Mouse (Mus musculus): ENCODE data around the gene Nop56.

The Nop56 gene

DNA sequence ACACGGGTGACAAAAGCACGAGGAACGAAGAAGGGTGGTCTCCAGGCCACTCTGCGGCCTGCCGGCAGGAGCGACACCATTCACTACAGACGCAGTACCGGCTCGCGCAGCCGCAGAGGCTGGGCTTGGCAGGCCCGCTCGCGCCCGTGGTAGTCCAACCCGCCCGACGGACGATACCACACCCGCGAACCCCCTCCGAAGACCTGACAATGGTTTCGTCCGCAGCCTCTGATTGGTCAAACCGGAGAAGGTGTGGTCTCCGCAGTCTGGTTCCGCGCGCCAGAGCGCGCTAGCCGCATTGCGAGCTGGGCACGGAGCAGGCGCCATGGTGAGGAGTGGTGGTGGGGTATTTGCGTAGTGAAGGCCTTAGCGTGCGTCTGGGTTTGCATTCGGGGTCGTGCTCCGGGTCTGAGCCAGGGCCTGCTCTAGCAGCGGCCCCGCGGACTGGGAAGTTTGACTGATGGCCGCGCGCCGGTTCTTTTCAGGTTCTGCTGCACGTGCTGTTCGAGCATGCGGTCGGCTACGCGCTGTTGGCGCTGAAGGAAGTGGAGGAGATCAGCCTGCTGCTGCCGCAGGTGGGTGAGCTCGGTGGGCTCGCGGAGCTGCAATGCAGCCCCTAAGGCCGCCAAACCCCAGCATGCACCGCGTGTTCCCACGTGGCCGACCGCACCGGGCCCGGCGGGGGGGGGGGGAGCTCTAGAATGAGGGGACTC lies at the start of gene Nop56:
Nop56 (plus strand) TSS at position 282 of the 713 bp plus-strand sequence.
- under 1% methylated on average over 68 of the region's 68 CpGs for WGBS

DNA sequence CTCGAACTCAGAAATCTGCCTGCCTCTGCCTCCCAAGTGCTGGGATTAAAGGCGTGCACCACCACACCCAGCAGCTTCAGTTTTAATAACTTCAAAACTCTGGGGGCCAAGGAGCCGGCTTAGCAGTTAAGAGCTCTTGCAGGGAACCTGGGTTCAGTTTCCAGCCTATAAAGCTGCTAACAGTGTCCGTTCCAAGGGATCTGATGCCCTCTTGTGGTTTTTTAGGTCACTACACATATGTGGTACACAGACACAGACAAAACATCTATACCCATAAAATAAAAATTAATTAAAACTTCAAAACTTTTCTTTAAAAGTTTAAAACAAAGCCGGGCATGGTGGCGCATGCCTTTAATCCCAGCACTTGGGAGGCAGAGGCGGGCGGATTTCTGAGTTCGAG lies 27.3 kb upstream of the Nop56 start:
- 54% methylated on average over 9 of the region's 9 CpGs for WGBS

DNA sequence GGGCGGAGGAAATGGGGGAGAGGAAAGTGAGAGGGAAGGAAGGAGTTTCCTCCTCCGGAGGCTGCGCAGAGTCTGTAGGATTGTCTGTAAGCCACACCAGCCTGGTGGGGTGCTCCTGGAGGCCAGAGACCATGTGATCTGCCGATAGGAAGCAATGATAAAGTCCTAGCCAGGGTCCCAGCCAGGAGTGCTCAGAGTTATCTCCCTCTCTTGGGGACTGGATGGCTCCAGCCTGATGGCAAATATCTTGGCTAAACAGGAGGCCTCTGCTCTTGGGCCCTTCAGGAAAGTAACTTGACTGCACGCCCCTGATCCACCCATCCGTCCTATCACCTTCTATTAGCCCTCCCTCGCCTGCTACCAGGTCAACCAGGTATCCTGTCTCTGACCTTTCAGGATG lies 26.0 kb upstream of the Nop56 start:
- 83% methylated on average over 7 of the region's 7 CpGs for WGBS

DNA sequence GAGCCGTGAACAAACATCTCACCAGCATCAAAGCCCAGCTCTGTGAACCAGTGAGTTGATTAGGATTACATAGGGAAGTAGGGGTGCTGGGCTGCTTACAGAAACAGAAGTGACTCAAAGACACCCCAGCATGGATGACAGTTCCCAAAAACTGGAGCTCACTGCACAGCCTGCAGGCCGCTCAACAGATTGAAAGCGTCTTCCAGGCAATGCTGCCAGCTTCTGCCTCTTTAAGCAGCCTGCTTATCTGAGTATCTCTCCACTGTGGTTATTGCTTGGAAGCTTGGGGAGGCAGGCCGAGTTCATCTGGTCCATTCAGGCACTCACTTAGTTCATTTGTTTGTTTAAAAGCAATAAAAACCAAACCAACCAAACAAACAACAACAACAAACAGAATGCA lies 17.5 kb upstream of the Nop56 start:
- WGBS = 66% methylated on average over 4 of the region's 4 CpGs

DNA sequence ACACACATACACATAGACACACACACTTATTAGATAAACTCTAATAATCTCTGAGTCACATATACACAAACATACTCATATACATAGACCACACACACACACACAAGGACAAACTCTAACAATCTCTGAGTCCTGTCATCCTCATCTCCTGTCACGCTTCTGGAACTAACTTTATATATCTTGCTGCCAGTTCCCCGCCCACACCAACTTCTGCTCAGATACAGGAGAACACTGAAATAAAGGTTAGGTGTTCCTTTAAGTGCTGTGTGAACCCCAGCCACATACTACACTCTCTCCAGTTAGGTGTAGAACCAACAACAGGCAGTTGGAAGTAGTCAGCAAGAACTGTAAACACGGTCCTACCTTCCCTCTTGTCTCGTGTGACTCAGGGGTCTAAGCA lies 13.4 kb upstream of the Nop56 start:
- 72% methylated on average over 4 of the region's 4 CpGs for WGBS

DNA sequence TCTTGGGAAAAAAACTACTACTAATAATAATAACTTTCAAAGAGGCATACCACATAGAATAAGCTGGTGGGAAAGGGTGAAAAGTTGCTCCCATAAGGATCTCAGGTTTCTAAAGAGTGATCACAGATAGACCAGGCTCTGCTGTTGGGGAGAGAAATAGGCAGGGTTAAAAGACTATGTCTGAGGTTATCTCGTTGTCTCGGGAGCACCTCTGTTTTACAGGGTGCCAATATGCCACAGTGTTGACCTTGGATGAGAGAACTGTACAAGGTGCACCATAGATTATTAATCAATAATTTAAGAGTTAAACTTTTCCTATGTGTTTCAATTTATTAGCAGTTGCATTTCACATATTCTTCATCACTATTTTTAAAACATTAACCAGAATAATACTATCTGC lies 12.3 kb upstream of the Nop56 start:
- WGBS = 93% methylated on average over 2 of the region's 2 CpGs

DNA sequence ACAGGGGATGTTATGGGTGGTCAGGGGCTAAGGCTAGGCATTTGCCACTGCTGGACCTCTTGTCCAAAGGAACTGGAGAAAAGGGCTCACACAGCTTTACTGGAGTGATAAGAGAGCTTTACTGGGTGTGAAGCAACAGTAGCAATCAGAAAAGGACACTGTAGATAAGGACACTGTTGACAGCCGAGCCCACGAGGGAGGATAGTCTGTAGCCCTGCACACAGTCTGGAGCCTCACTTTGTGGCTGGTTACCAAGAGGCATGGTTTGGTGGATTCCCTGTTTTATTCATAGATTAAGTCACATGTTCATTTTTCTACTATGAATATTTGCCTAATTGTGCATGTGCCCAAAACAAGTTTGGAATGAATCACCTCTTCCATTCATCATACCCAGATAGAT lies 11.8 kb upstream of the Nop56 start:
- WGBS = 83% methylated on average over 2 of the region's 2 CpGs

DNA sequence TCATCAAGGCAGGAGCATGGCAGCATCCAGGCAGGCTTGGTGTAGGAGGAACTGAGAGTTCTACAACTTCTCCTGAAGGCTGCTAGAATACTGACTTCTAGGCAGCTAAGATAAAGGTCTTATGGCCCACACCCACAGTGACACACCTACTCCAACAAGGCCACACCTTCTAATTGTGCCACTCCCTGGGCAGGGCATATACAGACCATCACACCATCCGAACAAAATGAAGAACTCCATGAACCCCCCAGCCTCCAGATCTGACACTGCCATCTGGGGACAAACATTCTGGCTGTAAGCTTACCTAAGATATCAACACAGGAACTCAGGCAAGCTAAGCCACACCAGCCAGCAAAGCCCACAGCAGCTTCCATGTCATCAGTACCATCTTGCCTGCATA lies 8.7 kb upstream of the Nop56 start:
- WGBS = 85% methylated on average over 1 of the region's 1 CpGs

DNA sequence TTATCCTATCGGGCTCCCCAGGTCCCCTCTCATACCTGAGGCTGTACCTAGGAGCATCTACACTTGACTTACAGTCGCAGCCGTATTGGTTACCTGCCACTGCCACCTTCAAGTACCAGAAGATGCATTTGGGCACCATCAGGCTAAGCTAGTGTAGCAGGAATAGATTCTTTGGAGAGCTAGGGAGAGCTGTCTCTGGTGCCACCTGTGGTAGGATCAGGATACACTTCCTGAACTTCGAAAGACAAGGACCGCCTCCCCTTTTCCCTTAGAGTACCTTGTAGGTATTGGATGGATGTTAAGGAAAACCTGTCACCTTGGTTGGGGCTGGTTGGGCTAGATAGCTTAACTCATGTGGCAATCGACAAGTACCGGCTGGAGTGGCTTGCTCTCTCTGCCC lies 6.2 kb upstream of the Nop56 start:
- WGBS = 67% methylated on average over 7 of the region's 7 CpGs

DNA sequence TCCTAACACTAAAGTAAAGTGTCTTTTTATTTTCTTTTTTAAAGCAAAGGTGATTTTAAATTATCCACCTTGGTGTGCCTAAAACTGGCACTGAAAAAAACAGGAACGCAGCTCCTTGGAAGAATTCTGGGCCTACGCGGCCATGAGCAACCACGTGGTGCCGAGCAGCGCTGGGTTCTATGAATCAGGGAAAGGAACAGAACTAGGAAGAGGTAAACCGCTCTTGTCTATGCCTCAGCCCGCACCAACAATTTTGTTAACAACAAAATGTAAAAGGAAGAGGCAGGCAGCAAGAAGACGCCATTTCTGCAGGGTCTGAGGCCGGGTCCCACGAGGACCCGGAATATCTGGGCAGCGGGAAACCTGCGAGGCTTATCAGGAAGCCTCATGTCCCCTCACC lies 498 bp upstream of the Nop56 start:
- under 1% methylated on average over 14 of the region's 14 CpGs for WGBS

DNA sequence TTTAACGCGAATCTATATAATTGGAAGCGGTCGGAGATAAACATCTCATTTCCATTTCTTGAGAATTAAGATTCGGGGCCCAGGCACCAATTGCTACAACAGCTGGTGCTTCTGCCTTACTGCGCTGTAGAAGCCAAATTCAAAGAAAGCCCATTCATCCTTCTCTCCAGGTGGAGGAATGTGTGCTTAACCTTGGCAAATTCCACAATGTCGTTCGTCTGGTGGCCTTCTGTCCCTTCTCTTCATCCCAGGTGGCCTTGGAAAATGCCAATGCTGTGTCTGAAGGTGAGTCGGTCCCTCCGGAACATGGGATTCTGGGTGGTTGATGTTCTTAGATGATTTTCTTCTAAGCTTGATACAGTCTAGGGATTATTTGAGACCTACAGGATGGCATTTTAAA lies 632 bp downstream of the Nop56 start:
- 1% methylated on average over 10 of the region's 10 CpGs for WGBS

DNA sequence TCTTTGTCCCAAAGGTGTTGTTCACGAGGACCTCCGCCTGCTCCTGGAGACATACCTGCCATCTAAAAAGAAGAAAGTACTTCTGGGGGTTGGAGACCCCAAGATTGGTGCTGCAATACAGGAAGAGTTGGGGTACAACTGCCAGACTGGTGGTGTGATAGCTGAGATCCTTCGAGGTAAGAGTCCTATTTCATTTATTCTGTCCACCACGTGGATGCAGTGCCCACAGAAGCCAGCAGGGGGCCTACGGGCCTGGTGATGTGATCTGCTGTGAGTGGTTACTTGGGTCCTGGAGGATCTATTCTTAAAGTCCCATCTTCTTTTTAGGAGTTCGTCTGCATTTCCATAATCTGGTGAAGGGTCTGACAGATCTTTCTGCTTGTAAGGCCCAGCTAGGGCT lies 1.4 kb downstream of the Nop56 start:
- WGBS = 37% methylated on average over 6 of the region's 6 CpGs

DNA sequence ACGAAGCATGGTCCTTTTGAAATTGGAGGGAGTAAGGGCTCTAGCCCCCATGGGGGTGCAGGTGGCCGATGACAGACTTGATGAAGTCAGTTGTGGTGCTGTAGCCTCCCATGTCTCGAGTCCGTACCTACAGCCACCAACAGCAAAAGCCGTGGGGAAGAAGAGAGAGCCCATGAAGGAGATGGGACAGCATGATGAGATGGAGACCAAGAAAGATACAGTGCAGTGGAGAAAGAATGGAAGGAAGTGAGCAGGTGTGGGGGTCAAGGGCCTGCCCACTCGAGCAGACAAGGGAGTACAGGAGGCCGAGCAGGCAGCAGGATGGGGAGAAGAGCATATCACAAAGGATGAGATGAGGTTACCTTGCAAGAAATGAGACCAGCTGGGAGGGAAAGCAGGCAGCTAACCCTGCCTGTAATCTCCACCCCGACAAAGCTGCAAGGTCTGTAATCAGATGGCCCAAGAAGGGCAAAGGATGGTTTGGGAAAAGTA lies 5.4 kb downstream of the Nop56 start:
- 43% methylated on average over 8 of the region's 8 CpGs for WGBS

DNA sequence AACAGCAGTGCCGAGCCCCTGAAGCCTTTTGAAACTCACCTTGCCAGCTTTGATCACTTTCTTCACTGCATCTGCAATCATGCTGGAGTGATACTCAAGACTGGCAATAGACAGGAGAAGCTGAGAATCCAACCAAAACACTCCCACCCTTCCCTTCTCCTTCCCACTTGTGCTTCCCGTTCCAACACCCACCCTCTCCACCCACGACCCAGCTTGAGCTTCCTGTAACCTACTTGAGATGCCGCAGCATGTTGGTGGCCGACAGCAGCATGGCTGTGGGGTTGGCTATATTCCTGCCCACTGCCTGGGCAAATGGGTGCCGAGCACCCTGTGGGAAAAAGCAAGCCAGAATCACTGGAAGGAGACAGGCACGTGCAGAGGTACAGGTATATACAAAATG lies 6.0 kb downstream of the Nop56 start:
- 21% methylated on average over 7 of the region's 7 CpGs for WGBS

DNA sequence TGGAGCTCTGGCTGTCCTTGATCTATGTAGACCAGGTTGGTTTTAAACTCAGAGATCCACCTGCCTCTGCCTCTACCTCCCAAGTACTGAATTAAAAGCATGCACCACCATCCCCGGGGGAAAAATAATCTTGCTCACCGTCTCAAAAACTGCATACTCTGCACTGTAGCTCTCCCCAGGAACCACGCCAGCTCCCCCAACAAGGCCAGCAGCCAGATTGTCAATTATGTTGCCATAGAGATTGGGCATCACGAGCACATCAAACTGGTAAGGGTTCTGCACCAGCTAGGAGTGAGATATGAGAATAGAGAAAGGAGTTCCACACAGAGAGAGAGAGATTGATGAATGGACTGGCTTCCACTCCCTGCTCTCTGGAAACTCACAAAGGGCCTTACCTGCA lies 6.6 kb downstream of the Nop56 start:
- 23% methylated on average over 4 of the region's 4 CpGs for WGBS

DNA sequence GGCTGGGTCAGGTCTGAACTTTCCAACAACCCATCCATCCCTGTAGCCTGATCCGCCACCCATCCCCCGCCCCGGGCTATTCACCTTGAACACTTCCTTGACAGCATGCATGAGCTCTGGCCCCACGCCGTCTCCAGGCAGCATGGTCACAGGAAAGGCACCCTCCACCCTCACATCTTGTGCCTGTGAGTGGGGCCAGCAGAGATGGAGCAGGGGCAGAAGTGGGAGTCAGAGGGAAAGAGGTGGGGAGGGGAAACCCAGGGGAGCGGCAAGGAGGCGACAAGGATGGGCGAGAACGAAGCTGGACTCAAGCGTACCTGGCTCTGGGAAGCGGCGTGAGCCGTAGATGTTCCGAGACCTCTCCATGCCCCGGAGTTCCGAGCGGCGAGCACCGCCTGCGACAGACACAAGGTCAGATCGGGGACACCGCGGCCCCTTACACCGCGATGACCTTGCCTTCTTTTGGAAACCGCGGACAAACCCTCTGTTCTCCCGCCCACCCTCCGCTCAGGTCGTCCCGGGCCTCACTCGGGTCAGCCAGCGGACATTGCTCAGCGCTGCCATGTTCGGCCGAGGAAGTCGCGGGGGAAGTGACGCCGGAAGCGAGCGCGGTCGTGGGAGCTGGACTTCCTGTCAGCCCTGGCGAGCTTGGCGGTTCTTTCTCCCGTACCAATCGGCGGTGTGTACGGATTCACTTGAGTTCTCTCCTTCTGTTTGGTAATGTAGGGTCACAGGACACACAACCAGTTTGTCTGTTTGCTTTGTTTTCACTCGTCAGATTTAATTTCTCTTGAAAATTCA lies 9.8 kb downstream of the Nop56 start, which contains the start of gene Idh3b:
Idh3b (minus strand) TSS at position 694 of the 801 bp plus-strand sequence.
- WGBS = 1% methylated on average over 51 of the region's 51 CpGs

DNA sequence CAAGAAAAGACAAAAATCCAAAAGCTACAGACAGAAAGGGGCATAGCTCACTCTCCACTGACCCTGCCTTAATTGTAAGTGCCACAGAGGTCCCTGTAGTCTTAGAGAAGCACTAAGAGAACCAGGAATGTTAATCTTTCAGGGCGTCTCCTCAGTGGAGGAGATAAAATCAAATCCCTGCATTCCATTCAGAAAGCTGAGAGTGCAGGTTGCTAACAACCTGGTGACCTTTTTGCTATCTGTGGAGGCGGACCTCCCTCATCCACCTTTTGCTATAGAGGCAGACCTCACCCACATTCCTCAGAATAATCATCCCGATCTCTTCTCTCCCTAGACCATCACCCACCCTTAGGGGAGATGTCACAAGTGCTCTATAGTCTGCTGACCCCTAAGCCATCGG lies 14.9 kb downstream of the Nop56 start:
- 72% methylated on average over 4 of the region's 4 CpGs for WGBS

DNA sequence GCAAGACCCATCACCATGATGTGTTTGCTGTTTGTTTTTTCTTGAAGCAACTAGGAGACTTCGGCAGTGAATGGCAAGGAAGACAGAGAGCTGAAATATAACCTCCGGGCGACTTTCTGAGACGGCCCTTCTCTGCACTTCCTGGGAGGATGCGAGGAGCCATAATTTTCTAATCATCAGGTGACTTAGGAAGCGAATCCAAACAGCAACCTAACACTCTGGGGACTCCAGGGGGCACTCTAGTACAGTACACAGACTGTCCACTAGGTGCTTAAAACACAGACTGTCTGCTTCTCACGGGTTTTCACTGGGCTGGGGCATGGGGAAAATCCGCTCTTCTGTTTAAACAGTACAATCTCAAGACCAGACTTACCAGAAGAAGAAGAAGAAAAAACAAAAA lies 17.2 kb downstream of the Nop56 start:
- WGBS = 9% methylated on average over 8 of the region's 8 CpGs

DNA sequence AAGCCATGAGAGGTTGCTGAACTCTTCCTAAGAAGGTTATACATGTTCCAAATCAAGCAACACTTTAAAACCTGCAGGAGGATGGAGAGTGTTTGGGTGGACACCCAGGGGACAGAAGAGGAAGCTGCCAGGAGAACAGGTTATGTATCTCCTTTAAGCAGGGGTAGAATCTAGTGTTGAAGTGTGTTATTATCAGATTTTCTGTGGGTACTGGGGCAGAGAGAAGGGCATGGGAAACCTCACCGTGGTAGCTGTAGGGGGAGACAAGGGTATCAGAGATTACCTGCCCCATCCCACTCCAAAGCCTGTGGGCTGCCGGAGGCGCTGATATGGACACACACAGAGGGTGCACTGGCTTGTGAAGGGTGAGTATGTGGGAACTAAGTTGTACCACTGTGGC lies 18.8 kb downstream of the Nop56 start:
- 66% methylated on average over 3 of the region's 3 CpGs for WGBS

DNA sequence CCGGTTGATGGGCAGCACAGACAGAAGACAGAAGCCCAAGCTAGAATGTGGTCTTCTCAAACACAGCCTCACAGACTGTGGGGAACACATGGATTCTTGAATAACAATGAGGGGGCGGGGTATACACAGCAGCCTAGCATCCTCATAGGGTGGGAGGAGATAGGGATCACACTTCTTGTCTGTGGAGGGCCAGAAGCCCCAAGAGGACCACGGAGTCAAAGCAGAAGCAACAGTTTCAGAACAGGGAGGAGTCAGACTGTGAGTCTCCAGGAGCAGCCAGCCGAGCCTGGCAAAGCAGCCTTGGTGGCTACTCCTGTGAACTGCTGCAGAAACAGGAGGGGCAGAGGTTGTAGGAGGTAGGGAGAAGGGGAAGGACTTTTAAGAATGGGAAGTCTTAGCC lies 19.3 kb downstream of the Nop56 start:
- WGBS = 16% methylated on average over 4 of the region's 4 CpGs

DNA sequence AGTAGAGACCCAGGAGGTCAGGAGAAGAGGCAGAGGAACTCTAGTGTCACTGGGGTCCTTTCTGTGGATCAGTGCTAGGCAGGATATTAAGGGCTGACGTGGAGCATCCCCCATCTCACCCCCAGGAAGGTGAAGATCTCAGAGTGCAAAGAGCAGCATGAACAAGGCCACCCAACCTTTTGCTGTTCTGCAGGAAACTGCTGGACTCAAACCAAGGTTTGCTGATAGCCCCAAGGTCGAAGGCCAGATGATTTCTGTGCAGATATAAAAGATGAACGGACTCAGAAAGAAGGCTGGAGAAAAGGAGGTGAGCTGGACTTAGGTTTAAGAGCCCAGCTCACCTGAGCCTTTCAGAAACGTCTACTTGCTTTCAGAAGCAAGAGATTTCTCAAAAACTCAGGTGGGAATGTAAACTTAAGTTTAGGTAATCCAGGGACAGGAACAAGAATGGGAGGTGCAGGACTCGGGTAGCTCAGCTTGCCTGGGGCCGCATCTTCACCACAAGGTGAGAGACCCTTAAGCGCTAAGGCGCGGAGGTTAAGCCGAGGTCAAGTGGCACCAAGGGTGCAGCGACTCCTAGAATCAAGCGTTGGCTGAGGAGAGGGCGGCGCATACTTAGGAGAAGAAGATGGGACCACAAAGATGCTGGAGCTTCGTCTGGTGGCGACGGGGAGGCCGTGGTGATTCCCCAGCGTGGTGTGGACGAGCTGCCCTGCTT lies 20.1 kb downstream of the Nop56 start:
- WGBS = 20% methylated on average over 20 of the region's 20 CpGs

DNA sequence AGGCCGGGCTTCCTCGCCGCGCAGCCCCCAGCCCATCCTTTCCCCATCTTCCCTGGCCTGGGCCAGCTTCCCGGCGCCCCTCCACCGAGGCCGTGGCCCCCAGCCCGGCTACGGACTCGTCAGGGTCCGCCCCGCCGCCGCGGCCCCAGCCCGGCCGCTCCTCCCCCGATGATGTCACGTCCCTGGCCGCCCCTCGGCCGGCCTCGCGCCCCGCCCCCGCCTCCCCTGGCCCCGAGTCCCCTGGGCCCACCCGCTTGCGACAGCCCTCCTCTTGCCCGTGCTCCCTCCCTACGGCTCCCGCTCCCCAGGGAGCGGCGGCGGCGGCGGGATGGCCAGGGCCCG lies 20.7 kb downstream of the Nop56 start, which contains the start of gene Ebf4:
Ebf4 (plus strand) TSS at position 234 of the 342 bp plus-strand sequence.
- WGBS = under 1% methylated on average over 35 of the region's 39 CpGs

Data from cerebral cortex, adult 2 months (tissue).